Mouse (Mus musculus): ENCODE results near the gene Padi6. TPM values are rescaled to one million over a fixed set of nuclear protein-coding genes. Genes with fewer than 3 reads are reported as not detected.
A peak's percentile ranks its signal among the peaks of the same experiment; 100 is the strongest.

Padi6 gene
- polyA plus RNA-seq, 1 experiment from 2014 or later, result 0.06 TPM

DNA sequence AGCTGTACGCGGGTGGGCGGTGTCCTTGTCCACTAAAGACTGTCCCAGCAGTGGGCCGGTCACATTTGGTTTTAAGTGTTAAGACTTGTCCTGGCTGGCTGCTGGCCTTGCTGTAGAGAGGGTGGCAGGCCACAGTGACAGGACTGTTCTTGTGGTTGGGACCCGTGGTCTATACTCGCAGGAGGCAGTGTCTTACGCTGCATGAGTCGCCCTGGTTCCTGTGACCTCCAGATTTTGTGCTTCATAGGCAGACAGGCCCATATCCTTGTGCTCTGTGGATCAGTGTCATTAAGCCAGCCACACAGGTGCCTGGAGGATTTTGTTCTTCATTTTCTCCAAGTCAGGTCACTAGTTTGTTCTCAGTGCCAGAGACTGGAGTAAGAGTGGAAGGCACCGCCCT lies 24.0 kb downstream of the Padi6 start:
- Histone ChIP-seq H3K4me1 (peaks cover 13% of the 10 kb centered on the region), H3K4me3 (no peak overlapping the region), H3K27me3 (no peaks in the 10 kb centered on the region), H3K27ac (replicated peaks) (no peak overlapping the region), H3K4me2 (replicated peaks) (no peak overlapping the region), H3K9ac (replicated peaks) (no peak overlapping the region), H3K9me3 (no peaks in the 10 kb centered on the region), H3K36me3 (peaks cover 87% of the 10 kb centered on the region)
- no peak for ATAC-seq (replicated peaks)
- 97% methylated on average over 9 of the region's 9 CpGs for WGBS

DNA sequence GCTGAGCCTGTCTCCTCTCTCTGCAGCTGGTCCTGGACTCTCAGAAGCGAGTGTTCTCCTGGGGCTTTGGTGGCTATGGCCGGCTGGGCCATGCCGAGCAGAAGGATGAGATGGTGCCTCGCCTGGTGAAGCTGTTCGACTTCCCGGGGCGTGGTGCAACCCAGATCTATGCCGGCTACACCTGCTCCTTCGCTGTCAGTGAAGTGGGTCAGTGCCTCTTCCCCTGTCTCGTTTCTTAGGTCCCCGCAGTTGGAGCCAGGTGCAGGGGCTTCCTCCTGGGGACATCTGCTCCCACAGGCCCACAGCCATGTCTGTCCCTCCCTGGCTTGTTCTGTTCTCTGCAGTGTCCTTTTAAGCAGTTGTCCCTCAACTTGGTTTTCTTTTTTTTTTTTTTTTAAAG lies 25.4 kb downstream of the Padi6 start:
- Histone ChIP-seq H3K4me2 (replicated peaks) (no peak overlapping the region), H3K27ac (replicated peaks) (no peak overlapping the region), H3K4me3 (no peak overlapping the region), H3K27me3 (no peaks in the 10 kb centered on the region), H3K36me3 (peaks cover 93% of the 10 kb centered on the region), H3K4me1 (peaks cover 18% of the 10 kb centered on the region), H3K9me3 (no peaks in the 10 kb centered on the region), H3K9ac (replicated peaks) (no peak overlapping the region)
- no peak for ATAC-seq (replicated peaks)
- WGBS, result 97% methylated on average over 11 of the region's 11 CpGs

DNA sequence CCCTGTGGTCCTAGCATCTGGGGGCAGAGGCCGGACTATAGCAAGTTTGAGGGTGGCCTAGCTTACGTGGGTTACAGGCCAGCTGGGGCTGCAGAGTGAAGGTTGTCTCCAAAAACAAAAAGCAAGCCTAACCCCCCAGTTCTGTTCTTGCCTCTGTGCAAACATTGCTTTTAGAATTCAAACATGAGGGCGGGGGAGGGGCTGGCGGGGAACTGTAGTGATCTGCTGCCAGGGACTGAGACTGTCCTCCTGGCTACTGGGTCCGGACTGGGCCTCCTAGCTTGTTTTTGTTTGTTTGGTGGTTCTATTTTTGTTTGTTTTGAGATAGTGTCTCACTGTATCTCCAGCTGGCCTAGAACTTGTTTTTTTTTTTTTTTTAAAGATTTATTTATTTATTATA lies 27.9 kb downstream of the Padi6 start:
- H3K27me3 ChIP-seq, result no peaks in the 10 kb centered on the region
- no peak for ATAC-seq (replicated peaks)
- no peak overlapping the region for H3K9ac ChIP-seq (replicated peaks)
- 81% methylated on average over 5 of the region's 5 CpGs for WGBS
- peaks cover 18% of the 10 kb centered on the region for H3K4me1 ChIP-seq
- no peaks in the 10 kb centered on the region for H3K9me3 ChIP-seq
- peaks cover 87% of the 10 kb centered on the region for H3K36me3 ChIP-seq
- H3K4me3 ChIP-seq, result no peak overlapping the region
- peak overlapping the region; percentile 42 for H3K27ac ChIP-seq (replicated peaks)
- no peak overlapping the region for H3K4me2 ChIP-seq (replicated peaks)

DNA sequence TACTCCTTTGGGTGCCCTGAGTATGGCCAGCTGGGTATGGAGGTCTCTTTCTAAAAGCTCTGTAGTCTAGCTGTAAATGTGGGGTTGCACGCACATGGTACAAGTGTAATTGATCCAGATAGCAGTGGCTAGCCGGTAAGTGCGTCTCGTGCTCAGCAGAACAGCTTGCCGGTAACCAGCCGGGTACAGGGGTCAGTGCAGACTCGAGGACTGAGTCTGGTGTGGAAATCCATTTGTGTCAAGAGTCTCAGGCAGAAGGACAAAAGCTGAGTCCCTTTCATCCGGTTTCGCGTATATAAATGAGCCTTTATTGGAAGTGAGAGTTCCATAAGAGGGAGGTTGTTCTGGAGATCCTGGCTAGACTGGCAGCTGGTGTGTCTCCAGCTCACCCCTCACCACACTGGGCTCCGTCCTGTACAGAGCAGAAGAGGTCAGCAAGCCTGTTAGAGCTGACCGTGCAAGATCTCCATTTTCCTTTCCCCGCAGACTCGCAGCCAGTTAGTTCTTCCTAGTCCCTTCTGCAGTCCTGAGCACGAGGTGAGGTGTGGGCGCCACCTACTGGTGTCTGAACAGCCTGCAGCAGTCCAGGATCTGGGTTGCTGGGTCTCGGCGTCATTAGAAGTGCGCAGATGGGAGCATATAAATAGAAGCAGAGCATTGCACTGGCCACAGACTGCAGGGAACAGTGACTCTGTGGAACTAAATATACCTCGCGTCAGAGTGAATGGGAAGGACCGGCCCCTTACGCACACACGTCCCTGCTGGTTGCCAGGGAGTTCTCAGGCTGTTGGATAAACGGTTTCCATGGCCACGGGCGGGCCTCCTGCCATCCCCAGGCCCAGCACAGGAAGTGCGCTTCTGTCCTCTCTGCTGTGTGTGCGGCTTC lies 28.7 kb downstream of the Padi6 start:
- Histone ChIP-seq H3K4me3 (no peak overlapping the region), H3K27me3 (no peaks in the 10 kb centered on the region), H3K27ac (replicated peaks) (peak overlapping the region; percentile 42), H3K4me1 (peaks cover 18% of the 10 kb centered on the region), H3K9me3 (no peaks in the 10 kb centered on the region), H3K9ac (replicated peaks) (no peak overlapping the region), H3K4me2 (replicated peaks) (no peak overlapping the region), H3K36me3 (peaks cover 89% of the 10 kb centered on the region)
- 29% methylated on average over 29 of the region's 29 CpGs for WGBS
- ATAC-seq (replicated peaks), result peak; percentile 90

DNA sequence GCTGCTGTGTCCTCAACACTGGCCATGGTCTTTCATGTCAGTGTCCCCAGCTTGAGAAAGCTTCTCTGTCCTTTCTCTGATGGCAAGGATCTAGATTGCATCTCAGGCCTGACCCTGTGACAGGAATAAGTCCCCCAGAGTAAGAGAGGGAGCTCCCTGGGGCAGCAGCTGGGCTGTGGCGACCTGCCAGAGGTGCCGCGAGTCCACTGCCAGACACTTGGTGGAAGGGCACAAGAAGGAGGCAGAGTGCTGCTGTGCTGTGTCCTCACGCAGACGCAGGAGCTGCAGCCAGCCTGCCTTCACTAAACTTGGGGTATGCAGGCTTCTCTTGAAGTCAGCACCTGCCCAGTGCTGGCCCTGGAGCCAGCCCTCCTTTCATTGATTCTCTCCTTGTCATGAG lies 31.1 kb downstream of the Padi6 start:
- Histone ChIP-seq H3K4me1 (peaks cover 30% of the 10 kb centered on the region), H3K36me3 (peaks cover 76% of the 10 kb centered on the region), H3K4me2 (replicated peaks) (no peak overlapping the region), H3K27me3 (no peaks in the 10 kb centered on the region), H3K9me3 (no peaks in the 10 kb centered on the region), H3K27ac (replicated peaks) (no peak overlapping the region), H3K4me3 (no peak overlapping the region), H3K9ac (replicated peaks) (no peak overlapping the region)
- WGBS, result 74% methylated on average over 5 of the region's 5 CpGs
- no peak for ATAC-seq (replicated peaks)

DNA sequence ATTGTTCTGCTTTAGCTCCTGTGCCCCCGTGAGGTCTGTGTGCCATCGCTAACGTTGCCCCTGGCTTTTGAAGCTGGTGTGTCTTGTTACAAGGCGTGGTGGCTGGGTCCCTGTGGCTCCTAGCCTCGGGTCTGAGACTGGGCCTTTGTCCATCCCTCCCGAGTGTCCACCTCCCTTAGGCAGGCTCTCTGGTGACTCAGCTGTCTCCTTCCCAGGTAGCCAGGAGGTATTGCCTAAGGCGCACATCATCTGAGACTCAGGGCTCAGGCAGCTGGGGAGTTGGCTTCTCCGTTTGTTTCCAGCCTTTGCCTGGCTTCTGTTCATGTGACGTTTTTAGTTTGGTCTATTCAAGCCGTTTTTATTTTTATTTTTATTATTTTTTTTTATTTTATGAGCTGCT lies 31.7 kb downstream of the Padi6 start:
- Histone ChIP-seq H3K4me2 (replicated peaks) (no peak overlapping the region), H3K27ac (replicated peaks) (no peak overlapping the region), H3K4me3 (no peak overlapping the region), H3K4me1 (peaks cover 30% of the 10 kb centered on the region), H3K9me3 (no peaks in the 10 kb centered on the region), H3K36me3 (peaks cover 73% of the 10 kb centered on the region), H3K9ac (replicated peaks) (no peak overlapping the region), H3K27me3 (no peaks in the 10 kb centered on the region)
- ATAC-seq (replicated peaks), result no peak
- WGBS, result 76% methylated on average over 10 of the region's 10 CpGs

DNA sequence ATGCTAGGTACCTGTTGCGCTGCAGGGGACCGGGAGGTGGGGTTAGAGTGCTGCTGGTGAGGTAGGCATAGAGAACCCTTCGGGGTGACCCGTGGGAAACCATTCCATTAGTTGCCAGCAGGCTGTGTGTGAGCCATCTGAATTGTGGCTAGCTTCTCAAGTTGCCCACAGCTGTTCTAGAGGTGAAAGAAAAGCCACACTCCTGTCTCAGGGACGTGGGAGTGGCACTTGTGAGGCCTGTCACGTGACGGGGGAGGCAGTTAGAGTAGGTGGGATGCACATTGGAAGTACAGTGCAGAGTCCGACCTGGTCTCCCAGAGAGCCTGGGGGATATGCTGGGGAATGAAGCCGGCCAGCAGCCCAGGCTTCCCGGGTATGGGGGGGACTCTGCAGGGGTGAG lies 32.8 kb downstream of the Padi6 start:
- no peak overlapping the region for H3K4me3 ChIP-seq
- no peaks in the 10 kb centered on the region for H3K27me3 ChIP-seq
- WGBS, result 87% methylated on average over 10 of the region's 10 CpGs
- no peaks in the 10 kb centered on the region for H3K9me3 ChIP-seq
- H3K27ac ChIP-seq (replicated peaks), result no peak overlapping the region
- H3K9ac ChIP-seq (replicated peaks), result no peak overlapping the region
- ATAC-seq (replicated peaks), result no peak
- H3K4me2 ChIP-seq (replicated peaks), result no peak overlapping the region
- H3K4me1 ChIP-seq, result peaks cover 40% of the 10 kb centered on the region
- H3K36me3 ChIP-seq, result peaks cover 63% of the 10 kb centered on the region

DNA sequence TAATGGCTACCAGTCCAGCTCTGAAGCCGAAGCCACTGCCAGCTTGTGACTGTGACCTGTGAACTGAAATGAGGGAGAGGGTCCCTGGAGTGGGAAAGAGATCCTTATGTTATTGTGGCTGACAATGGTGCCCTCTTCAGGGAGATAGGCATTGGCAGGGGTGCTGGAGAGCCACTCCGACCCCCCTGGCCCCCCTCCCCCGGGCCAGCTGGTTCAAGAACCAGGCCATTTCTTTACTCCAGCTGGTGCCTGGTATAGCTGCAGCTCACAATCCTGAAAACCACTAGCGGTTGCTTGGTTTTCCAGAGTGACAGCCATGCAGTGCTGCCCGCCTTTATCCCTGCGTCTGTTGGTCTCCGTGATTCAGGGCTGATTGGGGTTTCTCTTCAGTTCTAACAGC lies 33.3 kb downstream of the Padi6 start:
- H3K4me3 ChIP-seq, result no peak overlapping the region
- 85% methylated on average over 7 of the region's 7 CpGs for WGBS
- no peaks in the 10 kb centered on the region for H3K9me3 ChIP-seq
- ATAC-seq (replicated peaks), result no peak
- H3K4me1 ChIP-seq, result peaks cover 40% of the 10 kb centered on the region
- no peak overlapping the region for H3K9ac ChIP-seq (replicated peaks)
- H3K4me2 ChIP-seq (replicated peaks), result no peak overlapping the region
- peak overlapping the region; percentile 16; the same call in 1 of the 2 replicates for H3K27ac ChIP-seq (replicated peaks)
- H3K36me3 ChIP-seq, result peaks cover 58% of the 10 kb centered on the region
- H3K27me3 ChIP-seq, result no peaks in the 10 kb centered on the region

DNA sequence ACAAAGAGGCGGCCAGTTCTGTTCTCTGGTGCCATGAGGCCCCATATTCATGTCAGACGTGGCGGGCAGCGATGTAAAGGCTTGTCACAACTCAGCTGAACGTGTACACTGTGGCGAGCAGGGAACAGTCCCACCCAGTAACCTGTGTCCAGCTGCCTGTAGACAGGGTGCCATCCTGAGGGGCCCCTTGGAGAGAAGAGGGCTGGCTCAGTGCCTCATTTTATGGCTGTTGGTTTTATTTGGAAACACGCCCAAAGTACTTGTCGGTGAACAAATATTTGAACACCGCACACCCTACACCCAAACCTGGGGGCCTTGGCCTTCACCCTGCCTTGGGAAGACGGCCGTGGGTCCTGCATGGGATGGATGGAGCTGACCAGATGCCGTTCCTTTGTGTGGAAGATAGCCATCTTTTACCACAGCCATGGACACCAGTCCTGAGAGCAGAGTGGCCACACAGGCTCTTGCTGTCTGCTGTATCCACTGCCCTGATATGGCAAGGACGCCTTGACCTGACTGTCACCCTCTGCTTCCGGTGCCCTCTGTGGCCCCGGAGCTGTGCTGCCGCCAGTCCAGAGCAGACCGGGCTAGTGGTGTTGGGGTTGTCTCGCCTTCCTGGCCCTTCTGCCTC lies 34.0 kb downstream of the Padi6 start:
- H3K4me3 ChIP-seq, result no peak overlapping the region
- ATAC-seq (replicated peaks), result no peak
- peak overlapping the region; percentile 16; the same call in 1 of the 2 replicates for H3K27ac ChIP-seq (replicated peaks)
- H3K9ac ChIP-seq (replicated peaks), result no peak overlapping the region
- no peak overlapping the region for H3K4me2 ChIP-seq (replicated peaks)
- WGBS, result 80% methylated on average over 18 of the region's 18 CpGs
- H3K4me1 ChIP-seq, result peaks cover 40% of the 10 kb centered on the region
- H3K27me3 ChIP-seq, result no peaks in the 10 kb centered on the region
- H3K36me3 ChIP-seq, result peaks cover 52% of the 10 kb centered on the region
- H3K9me3 ChIP-seq, result no peaks in the 10 kb centered on the region

DNA sequence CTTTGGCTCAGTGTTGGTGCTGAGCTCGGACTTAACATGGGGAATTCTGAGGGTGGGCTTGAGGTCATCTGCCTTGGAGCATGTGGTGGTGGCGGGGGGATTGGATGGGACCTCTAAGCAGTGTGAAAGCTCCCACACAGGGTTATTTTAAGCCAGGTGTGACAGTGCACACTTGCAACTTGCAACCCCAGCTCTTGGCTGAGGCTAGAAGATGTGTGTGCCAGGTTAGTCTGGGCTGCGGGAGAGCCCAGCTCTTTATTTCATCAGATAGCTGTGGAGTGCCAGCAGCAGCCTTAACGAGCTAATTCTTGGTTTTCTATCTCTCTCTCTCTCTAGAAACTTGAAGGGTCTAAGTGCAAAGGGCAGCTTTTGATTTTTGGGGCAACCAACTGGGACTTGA lies 34.8 kb downstream of the Padi6 start:
- Histone ChIP-seq H3K36me3 (peaks cover 44% of the 10 kb centered on the region), H3K9ac (replicated peaks) (no peak overlapping the region), H3K4me3 (no peak overlapping the region), H3K27me3 (no peaks in the 10 kb centered on the region), H3K9me3 (no peaks in the 10 kb centered on the region), H3K4me2 (replicated peaks) (no peak overlapping the region), H3K4me1 (peaks cover 41% of the 10 kb centered on the region), H3K27ac (replicated peaks) (no peak overlapping the region)
- ATAC-seq (replicated peaks), result no peak
- 62% methylated on average over 4 of the region's 4 CpGs for WGBS

DNA sequence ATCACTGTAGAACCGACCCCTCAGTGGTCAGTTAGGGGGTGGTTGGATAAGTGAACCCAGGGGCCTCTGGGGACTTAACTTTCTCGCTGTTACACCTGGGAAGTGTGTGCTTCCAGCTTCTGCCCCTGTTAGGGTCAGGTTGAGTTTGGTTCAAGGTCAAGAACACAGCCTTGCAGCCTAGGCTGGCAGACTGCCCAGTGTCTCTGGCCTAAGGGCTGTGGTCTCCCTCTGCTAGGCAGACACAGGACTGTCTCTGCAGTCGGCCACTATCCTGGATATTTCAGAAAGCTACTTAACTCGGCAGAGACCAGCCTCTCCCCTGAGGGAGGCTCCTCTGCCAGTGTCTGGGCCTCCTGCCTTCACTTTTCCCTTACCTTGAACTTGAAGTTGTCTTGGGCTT lies 38.3 kb downstream of the Padi6 start:
- Histone ChIP-seq H3K9ac (replicated peaks) (peak overlapping the region; percentile 78; the same call in 1 of the 2 replicates), H3K4me1 (peaks cover 60% of the 10 kb centered on the region), H3K36me3 (peaks cover 16% of the 10 kb centered on the region), H3K4me3 (peak overlapping the region; percentile 69), H3K27ac (replicated peaks) (peak overlapping the region; percentile 8; the same call in 1 of the 2 replicates), H3K9me3 (no peaks in the 10 kb centered on the region), H3K27me3 (peaks cover 7% of the 10 kb centered on the region), H3K4me2 (replicated peaks) (peak overlapping the region; percentile 89)
- 29% methylated on average over 4 of the region's 4 CpGs for whole genome bisulfite sequencing
- no peak for ATAC-seq (replicated peaks)

DNA sequence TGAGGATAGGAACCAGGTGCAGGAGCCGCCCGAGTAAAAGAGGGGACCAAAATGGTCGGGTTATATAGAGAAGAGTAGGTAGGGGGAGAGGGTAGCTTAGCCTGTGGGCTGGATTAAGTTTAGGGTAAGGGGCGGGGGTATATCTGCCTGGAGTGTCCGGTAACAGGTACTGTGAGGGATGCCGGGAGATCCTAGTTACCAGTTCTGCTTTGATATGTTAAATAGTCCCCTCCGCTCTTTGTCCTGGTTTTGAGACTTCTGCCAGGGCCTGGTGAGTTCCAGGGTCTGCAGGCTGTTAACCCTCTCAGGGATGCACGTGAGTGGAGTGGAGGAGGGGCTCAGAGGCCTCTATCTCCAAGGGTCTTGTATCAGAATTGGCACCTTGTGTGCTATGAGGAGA lies 38.8 kb downstream of the Padi6 start:
- Histone ChIP-seq H3K27ac (replicated peaks) (peak overlapping the region; percentile 90; the same call in 1 of the 2 replicates), H3K4me2 (replicated peaks) (peak overlapping the region; percentile 89), H3K4me3 (peak overlapping the region; percentile 69), H3K9me3 (no peaks in the 10 kb centered on the region), H3K36me3 (peaks cover 10% of the 10 kb centered on the region), H3K27me3 (peaks cover 12% of the 10 kb centered on the region), H3K9ac (replicated peaks) (peak overlapping the region; percentile 78), H3K4me1 (peaks cover 60% of the 10 kb centered on the region)
- ATAC-seq (replicated peaks), result 0 out of 2 replicates have a peak, but pooled peaks have one; percentile 7
- 5% methylated on average over 8 of the region's 8 CpGs for WGBS

All from forebrain, embryonic 15.5 days (tissue).